Mouse (Mus musculus) spleen, postnatal 36 days (tissue): ENCODE data around the gene C4bp.
"Not testable (repeated sequence)": the region's sequence is repeated elsewhere in the genome, so short reads cannot be mapped to it uniquely, and the experiment has no call there.

Experiments used
- DNase-seq, 2 experiments: peaks; one replicate each; pipeline ENCODE4 v3.0.0; 2022; ENCODE audit warnings: low spot score in 2 of 2, mixed read lengths in 1 of 2

Gene C4bp

DNA sequence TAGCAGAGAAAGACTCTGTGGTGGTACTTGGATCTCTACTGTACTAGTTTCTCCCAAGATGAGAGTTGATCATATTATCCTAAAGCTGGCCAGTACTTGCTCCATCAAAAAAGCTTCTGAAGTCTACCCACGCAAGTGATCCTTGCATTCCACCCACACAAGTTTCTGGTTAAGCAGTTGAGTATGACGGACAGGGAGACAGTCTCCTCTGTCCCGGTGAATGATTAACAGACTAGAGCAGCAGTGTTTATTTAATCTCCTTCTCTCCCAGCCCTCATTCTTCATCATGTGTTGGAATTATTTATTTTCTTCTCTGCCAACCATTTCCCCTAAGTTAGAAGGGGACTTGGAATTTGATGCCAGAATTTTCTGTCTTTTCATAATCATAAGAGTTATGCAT, at the start of gene C4bp:
Gene C4bp, minus strand, starts transcription at position 179 of the 400 bp plus-strand sequence.
- no peak for DNase-seq

- DNase-seq = no peak
Measured at GRCm38 (mm10) chr1:130710283-130711080, 49.0 kb upstream of the C4bp start.

- DNase-seq = no peak
Measured at GRCm38 (mm10) chr1:130703613-130704012, 42.2 kb upstream of the C4bp start.

DNA sequence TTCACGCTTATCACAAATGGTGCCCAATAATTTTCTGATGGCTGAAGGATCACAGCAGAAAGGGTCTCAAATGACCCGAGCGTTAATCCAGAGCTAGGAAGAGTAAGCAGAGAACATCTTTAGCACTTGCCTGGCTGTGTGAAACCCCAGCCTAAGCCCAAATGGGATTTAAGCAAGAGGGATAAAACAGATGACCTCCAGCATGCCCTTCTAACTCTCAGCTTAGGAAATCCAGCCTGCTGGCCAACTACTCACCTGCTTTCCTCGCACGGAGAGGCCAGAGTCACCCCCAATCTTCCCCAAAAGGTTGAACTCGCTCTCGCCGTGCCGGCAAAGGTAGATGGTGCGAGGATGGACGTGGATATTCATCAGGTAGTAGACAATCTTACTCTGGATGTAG, 40.5 kb upstream of the C4bp start:
- DNase-seq = no peak

DNA sequence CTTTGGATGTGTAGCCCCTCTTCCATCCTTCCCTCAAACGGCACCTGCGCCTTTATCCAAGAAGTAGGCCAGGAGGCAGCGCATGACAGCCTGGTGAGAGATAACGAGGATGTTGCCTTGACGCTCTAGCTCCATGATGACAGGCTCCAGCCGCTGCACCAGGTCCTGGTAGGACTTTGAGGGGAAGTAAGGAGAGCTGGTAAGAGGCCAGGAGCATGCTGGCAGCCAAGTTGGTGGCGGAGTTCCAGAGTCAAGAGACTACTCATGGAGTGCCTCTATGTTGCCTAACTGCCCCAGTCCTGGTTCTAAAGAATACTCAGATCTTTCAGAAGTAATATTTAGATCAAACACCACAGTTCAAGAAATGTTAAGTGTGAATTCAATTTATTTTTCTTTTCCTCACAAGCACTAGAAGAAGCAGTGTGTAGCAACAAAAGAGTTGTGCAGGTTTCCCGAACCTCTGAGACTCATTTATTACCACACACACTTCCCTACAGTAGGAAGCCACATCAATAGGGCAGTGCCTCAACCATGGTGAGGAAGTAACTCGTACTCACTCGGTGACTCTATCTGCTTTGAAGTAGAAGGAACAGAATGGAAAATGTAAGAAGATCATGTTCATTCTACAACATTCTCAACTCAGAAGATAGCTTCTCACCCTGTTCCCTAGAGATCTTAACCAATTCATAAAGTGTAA, 38.7 kb upstream of the C4bp start:
- no peak for DNase-seq

DNA sequence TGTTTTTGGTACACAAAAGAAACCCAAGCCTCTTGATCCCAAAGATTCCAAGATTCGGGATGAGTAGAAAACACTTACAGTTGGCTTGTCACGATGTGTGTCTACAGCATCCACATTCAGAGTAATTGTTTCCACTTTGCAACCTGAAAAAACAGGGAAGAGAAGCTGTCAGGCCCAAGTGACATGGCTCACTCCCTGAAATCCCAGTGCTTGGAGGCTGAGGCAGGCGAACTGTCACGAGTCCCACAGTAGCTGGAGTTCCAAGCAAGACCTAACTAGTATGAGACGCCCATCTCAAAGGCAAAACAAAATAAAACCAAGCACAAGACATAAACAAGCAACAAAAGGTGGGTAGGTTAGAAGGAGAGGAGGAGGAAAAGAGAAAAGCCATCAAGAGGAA, 37.2 kb upstream of the C4bp start:
- no peak for DNase-seq

- no peak for DNase-seq
Measured at GRCm38 (mm10) chr1:130683905-130684304, 22.5 kb upstream of the C4bp start.

- DNase-seq = no peak
Measured at GRCm38 (mm10) chr1:130681656-130682413, 20.4 kb upstream of the C4bp start.

DNA sequence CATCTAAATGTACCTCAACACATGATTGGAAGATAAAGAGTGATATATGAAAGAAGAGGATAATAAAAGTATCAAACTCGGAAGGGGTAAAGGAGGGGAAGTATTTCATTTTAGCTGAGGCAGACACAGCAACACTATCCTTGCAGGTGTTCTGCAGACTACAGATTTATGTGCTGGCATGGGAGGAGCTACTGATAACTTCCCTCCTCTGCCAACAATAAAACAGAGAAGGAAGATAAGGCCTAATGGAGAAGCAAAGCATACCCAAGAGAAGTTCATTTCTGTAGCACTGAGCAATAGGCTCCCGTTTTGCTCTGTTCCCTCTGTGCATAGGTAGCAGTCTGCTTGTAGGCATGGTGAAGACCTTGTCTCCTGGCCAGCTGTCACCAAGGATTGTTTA, 19.6 kb upstream of the C4bp start:
- DNase-seq = no peak

- DNase-seq = no peak
Measured at GRCm38 (mm10) chr1:130678551-130678950, 17.1 kb upstream of the C4bp start.

- not testable (repeated sequence) for DNase-seq
Measured at GRCm38 (mm10) chr1:130663576-130663975, 2.1 kb upstream of the C4bp start.

- not testable (repeated sequence) for DNase-seq
Measured at GRCm38 (mm10) chr1:130659641-130660040, 1.8 kb downstream of the C4bp start.

DNA sequence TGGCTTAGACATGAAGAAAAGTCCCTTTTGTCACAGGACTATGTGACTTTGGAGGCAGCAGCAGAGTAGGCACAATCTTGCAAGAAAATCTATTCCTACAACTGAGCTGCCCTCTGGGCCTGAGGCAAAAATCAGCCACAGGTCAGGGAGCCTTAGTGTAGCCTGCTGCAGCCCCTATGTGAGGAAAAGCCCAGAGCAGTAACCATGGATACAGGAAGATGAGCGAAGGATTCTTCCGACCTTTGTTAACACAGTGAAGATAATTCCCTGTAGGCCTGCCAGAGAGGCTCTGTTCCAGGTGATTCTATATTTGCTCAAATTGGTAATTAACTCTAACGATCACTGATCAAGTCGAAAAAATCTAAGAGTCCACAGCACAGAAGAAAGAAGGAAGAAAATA, 17.3 kb downstream of the C4bp start:
- no peak for DNase-seq

DNA sequence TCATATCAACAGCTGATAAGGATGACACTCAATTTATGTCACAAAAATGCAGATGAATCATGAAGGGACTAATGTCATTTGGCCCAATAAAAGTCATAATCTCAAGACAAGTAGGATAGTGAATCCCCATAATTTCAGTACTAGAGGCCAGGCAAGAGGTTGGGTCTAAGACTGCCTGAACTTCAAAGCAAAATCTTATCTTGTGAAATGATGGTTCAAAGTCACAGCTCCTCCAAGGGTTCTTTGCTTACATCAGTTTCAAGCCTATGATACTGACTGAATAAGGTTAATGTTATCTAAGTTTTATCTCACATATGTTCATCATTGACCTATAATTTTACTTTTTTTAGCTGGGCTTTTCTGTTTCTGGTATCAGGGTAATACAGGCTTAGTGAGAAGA, 20.5 kb downstream of the C4bp start:
- DNase-seq = no peak

DNA sequence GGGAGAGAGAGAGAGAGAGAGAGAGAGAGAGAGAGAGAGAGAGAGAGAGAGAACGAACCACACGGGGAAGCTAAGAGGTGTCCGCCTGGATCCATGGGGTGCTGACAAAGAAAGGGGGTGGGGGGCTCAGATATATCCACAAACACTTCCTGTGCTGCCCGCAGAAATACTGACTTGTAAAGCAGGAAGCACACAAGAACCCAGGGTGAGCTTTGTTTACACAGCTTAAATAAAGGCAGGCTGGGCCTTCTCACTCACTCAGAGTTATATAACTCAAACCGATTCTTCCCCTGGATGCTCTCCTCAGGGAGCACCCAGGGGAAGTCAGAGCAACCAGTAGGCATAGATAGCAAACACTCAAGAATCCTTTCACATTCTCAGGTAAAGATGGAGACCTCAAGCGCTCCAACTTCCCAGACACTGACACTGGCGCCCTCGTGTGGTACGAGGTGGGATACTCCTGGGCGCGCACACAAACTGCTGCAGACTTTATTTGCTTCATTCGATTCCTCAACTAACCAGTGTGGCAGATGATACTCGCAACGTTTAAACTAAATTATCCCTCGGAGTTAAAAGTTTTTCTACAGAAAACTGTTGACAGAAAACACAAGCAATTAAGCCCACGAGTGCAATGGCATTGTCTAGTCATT, 27.5 kb downstream of the C4bp start:
- DNase-seq = peak; percentile 73 to 78

- peak in 1 of 2 experiments; percentile 8 for DNase-seq
Measured at GRCm38 (mm10) chr1:130633316-130633715, 28.1 kb downstream of the C4bp start.

GRCm38 (mm10) chr1:130629521-130629920, 31.9 kb downstream of the C4bp start, which contains the start of gene Zp3r:
Gene Zp3r (minus strand): TSS chr1:130629621.
- no peak for DNase-seq

DNA sequence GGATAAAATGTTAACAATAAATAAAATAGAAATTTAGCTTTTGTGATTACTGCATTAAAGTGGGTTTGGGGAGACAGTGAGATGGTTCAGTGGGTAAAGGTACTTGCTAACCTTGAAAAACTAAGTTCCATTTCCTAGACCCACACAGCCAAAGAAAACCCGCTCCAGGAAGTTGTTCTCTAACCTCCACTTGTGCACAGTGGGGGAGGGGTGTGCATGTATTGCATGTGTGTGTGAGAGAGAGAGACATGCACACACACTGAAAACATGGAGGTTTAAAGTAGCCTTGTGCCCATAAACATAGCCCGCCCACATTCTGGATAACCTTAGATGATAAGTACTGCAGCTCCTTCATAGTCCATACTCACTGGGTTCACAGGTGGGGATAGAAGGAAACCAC, 65.1 kb downstream of the C4bp start:
- no peak for DNase-seq

- no peak for DNase-seq
Measured at GRCm38 (mm10) chr1:130588659-130589058, 72.8 kb downstream of the C4bp start.
